Mouse (Mus musculus): ENCODE data around the gene Olfr435. TPM values are rescaled to one million over a fixed set of nuclear protein-coding genes. Genes with fewer than 3 reads are reported as not detected.

The Olfr435 gene
- not detected in 2 replicates for polyA plus RNA-seq (2012; ENCODE audit: low replicate concordance)

GRCm38 (mm10) chr6:43196781-43197180 is at the start of gene Olfr435:
Gene Olfr435, plus strand, starts transcription at chr6:43197146.

GRCm38 (mm10) chr6:43162982-43163381 is 34.0 kb upstream of the Olfr435 start, which contains the start of gene Olfr437:
Gene Olfr437, plus strand, starts transcription at chr6:43163282.

GRCm38 (mm10) chr6:43171840-43172239 is 25.1 kb upstream of the Olfr435 start, which contains the start of gene Olfr13:
Gene Olfr13, plus strand, starts transcription at chr6:43172140.

GRCm38 (mm10) chr6:43212873-43213272 is 15.9 kb downstream of the Olfr435 start, which contains the start of gene Olfr434:
Gene Olfr434, plus strand, starts transcription at chr6:43213021.

GRCm38 (mm10) chr6:43231255-43231654 is 34.3 kb downstream of the Olfr435 start, which contains the start of gene Olfr47:
Gene Olfr47, plus strand, starts transcription at chr6:43231529.

Other genes starting within 250 kb of the Olfr435 start
- gene Olfr444, start 248.1 kb upstream of the Olfr435 start, polyA plus RNA-seq (2012; ENCODE audit: low replicate concordance), result not detected in 2 replicates
- gene Olfr441, start 90.8 kb upstream of the Olfr435 start, polyA plus RNA-seq (2012; ENCODE audit: low replicate concordance), result not detected in 2 replicates
- not detected in 2 replicates for gene Olfr237-ps1, start 50.6 kb upstream of the Olfr435 start, polyA plus RNA-seq (2012; ENCODE audit: low replicate concordance)
- not detected in 2 replicates for gene Olfr437, start 33.9 kb upstream of the Olfr435 start, polyA plus RNA-seq (2012; ENCODE audit: low replicate concordance)
- gene Olfr13, start 25.0 kb upstream of the Olfr435 start, polyA plus RNA-seq (2012; ENCODE audit: low replicate concordance), result not detected in 2 replicates
- gene Olfr434, start 15.9 kb downstream of the Olfr435 start, polyA plus RNA-seq (2012; ENCODE audit: low replicate concordance), result not detected in 2 replicates
- not detected in 2 replicates for gene Olfr47, start 34.4 kb downstream of the Olfr435 start, polyA plus RNA-seq (2012; ENCODE audit: low replicate concordance)
- gene Arhgef5, start 68.4 kb downstream of the Olfr435 start, polyA plus RNA-seq (2012; ENCODE audit: low replicate concordance), result 0.17 and 0.29 TPM in 2 replicates
- not detected in 2 replicates for gene Nobox, start 112.4 kb downstream of the Olfr435 start, polyA plus RNA-seq (2012; ENCODE audit: low replicate concordance)

All from hematopoietic multipotent progenitor cell, adult 10-12 weeks (in vitro differentiated cells).